Mouse (Mus musculus) CD4-positive, CD25-positive, alpha-beta regulatory T cell, adult 9 weeks (primary cell): ENCODE measurements around the gene Kdf1. TPM values are rescaled to one million over a fixed set of nuclear protein-coding genes. Genes with fewer than 3 reads are reported as not detected.

Experiments used
- polyA plus RNA-seq: library from polyadenylated mRNA; unstranded; fragments of 100-300 nt; shearing (Covaris generic); gene quantifications from one replicate; pipeline ENCODE4 v1.2.1, GENCODE M21; 2017

Kdf1 gene
- polyA plus RNA-seq: 0.76 TPM

DNA sequence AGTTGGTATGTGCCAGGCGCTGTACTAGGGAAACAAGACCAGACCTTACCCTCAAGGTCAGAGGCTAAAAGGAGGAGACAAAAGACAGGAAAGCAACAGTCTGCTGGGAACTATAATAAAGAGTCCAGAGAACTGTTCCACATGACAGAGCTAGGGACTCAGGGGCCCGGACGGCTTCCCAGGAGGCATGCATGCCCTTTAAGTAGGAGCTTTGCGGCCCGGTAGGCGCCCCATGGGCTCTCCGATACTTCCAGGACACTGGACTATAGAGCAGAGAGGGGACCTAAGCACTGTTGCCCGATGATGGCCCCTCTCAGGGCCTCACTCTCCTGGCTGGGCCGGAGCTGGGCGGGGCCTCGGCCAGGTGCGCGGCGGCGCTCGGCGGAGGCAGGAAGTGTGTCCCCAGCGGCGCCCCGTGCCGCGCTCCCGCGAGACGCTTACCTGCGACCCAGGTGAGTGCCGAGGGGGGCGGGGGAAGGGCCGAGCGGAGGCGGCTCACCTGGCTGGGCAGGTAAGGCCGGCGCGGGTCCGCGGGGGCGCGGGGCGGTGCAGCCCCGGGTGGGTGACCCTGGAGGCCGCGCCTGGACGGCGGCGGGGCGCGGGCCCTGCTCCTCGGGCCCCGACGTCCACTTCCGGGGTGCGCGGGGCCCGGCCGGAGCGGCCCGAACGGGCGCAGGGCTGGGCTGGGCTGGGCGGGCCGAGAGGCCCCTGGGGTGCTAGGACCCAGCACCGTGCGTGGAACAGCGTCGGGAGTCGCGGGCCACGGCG, at the start of gene Kdf1:
Gene Kdf1, plus strand, starts transcription at position 363 of the 768 bp plus-strand sequence.

DNA sequence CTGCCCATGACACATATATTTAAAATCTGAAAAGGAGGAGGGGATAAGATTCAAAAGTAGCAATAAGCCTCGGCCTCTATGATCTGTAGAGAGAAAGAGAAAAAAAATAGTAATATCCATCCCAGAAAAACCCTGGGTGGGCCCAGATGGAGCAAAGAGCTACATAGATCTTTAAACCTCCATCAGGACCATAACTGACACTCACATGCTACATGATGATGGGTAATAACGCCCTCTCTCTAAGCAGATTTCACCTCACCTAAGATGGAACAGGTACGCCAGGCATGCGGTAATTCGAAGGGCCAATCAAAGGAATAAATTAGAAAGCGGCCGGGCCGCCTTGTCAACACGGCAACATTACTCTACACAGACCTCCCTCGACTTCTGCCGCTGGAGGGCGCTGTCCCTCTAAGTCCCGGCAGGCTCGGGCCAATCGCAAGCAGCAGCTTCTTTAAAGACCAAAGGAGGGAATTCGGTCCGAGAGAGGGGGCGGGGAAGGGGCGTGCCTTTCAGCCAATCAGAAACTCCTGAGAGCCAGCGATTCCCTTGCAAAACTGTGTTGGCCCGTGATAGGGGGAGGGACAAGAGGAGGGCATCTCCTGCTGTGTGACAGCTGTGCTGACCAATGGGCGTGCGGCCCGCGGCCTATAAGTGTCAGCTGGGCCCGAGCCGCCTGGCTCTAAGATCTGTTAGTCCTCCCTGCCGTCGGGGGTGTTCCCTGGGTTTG, 39.1 kb upstream of the Kdf1 start, which contains the start of gene Tent5b:
Gene Tent5b, plus strand, starts transcription at position 675 of the 727 bp plus-strand sequence.

DNA sequence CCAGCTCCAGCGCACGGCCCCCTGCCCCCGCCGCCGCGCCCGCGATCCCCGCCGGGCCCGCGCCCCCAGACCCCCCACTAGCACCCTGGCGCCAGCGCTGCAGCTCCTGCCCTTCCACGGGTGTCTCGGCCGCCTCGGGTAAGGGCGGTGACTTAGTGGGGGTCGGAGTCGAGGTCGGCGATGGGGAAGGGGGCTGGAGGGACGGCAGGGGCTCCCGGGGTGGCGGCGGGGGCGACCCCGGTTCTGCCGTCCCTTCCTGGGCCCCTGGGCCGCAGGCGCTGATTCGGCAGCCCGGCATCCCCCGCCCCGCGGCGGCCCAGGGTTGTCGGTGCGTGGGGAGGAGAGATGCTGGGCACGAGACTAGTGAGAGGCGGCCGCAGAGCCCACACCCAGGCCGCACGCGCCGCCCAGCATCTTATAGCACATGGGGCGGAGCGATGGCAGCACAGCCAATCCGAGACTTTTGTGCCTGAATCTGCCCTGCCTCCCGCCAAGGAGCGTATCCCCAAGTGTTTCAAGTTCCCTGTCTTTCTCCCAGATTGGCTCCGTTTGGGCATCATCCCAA, 20.5 kb upstream of the Kdf1 start, which contains the start of gene Trnp1:
Gene Trnp1, minus strand, starts transcription at position 391 of the 565 bp plus-strand sequence.

DNA sequence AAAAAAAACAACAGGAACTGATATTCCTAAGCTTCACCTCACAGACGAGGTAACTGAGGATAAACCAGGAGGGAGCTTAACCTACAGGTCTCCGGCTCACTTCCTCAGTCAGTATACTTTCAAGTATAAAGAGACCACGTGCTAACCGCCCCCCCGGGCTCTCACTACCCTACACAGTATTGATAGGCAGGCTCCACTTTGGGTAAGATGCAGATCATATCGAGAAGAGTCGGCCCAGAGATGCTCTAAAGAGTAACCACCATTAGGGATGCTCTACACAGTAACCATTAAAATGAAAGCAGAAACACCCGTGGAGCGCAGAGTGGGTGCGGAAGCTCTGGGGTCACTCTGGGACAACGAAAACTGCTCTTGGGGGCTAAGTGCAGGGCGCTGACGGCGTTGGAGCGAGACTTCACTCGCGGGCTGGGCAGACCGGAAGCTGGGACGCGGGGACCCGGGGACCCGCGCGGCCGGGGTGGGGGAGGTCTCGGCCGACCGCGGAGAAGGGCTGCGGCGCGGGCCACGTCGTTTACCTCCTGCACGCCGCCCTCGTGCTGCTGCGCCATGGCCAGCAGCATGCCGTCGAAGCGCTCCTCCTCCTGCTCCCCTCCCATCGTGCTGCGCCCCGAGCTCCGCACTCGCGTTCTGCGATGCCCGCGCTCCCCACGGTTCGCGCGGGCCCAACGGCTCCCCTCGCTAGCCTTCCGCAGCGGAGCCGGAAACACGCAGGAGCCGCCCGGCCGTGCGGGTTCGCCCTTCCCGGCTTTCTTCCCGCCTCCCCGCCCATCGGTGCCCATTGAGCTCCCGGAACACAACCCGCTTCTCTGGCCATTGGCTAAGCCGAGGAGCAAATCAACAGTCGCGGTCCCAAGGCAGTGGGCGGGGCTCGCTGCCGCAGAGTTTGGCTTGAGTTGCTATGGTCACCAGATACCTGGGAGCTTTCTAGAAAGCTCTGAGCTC, 26.8 kb downstream of the Kdf1 start, which contains the start of gene Nudc:
Gene Nudc, minus strand, starts transcription at position 725 of the 960 bp plus-strand sequence.

DNA sequence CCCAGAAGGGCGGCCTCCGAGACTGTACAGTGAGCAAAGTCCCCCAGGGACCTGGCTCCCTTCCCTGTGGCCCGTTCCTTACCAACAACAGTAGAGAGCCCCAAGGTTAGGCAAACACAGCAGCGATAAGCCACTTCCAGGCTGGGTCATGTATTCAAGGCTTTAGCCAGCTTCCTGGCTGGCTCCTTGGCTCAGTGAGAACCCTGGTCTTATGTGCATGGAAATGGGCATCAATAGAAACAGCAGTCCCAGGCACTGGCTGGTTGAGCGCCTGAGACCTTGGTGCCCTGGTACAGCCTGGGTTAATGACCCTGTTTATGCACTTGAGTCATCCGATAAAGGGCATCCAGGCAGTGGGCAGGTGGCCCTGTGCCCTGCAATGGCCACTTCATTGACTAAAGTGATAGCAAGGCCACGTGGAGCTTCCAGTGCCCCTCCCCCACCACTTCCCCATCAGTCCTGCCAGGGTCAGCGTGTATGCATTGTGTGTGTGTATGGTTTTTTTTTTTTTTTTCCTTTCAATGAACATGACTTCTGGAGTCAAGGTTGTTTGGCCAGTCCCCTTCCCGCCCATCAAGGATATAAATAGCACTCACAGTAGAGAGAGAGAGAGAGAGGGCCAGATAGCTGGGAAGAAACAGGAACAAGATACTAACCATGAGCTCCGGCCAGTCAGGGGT, 34.1 kb downstream of the Kdf1 start, which contains the start of gene Nr0b2:
Gene Nr0b2, plus strand, starts transcription at position 609 of the 680 bp plus-strand sequence.

DNA sequence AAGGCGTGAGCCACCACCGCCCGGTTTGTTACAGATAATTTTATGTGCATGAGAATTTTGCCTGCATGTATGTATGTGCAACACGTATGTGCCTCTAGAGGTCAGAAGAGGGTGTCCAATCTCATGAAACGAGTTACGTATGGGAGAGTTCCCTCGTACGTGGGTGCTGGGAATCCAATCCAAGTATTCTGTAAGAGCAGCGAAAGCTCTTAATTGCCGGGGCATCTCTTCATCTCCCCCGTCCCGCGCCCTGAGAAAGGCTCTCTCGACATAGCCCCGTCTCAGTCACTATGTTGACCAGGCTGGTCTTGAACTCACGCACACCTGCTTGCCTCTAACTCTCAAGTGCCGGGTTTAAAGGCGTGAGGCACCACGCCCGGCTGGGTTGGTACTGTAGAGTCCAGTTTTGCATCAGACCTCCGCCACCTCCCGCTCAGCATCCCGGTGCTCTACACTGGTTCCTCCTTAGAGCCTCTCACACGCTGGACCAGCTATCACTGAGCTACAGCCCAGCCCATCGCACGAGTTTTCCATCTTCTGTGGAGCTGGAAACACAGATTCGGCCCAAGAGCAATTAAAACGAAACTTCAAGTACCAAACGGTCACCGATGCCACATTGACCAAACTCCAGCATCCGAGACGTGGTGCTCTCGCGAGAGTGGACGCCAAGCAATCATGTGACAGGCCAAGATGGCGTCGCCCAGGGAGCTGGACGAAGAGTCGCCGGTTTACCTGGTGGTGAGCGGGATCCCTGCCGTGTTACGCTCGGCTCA, 55.5 kb downstream of the Kdf1 start, which contains the start of gene Gpatch3:
Gene Gpatch3, plus strand, starts transcription at position 676 of the 773 bp plus-strand sequence.

Other genes with a start within 250 kb of the Kdf1 start
- 87.6 TPM for gene Tmem222, start 241.2 kb upstream of the Kdf1 start, polyA plus RNA-seq
- gene Wdtc1, start 165.5 kb upstream of the Kdf1 start, polyA plus RNA-seq: 3.8 TPM
- 26.6 TPM for gene Slc9a1, start 149.3 kb upstream of the Kdf1 start, polyA plus RNA-seq
- gene Tent5b, start 38.8 kb upstream of the Kdf1 start, polyA plus RNA-seq: not detected
- not detected for gene Trnp1, start 20.4 kb upstream of the Kdf1 start, polyA plus RNA-seq
- gene Nudc, start 27.0 kb downstream of the Kdf1 start, polyA plus RNA-seq: 98.6 TPM
- gene Nr0b2, start 34.4 kb downstream of the Kdf1 start, polyA plus RNA-seq: not detected
- 3.1 TPM for gene Gpatch3, start 55.8 kb downstream of the Kdf1 start, polyA plus RNA-seq
- 14.3 TPM for gene Gpn2, start 65.4 kb downstream of the Kdf1 start, polyA plus RNA-seq
- 12.1 TPM for gene Sfn, start 83.2 kb downstream of the Kdf1 start, polyA plus RNA-seq
- 20.7 TPM for gene Zdhhc18, start 131.2 kb downstream of the Kdf1 start, polyA plus RNA-seq
- 25.9 TPM for gene Pigv, start 153.7 kb downstream of the Kdf1 start, polyA plus RNA-seq
- gene Arid1a, start 237.8 kb downstream of the Kdf1 start, polyA plus RNA-seq: 35.2 TPM